Mouse (Mus musculus): Measurements from ENCODE around the gene Rag2.

GRCm38 (mm10) chr2:101645841-101646240 is 21.3 kb downstream of the Rag2 start:
- no peak for TF ChIP-seq GATA1 (IDR thresholded peaks at IDR 0.05; ENCODE audit: low read length)
- TF ChIP-seq TAL1 (IDR thresholded peaks at IDR 0.05; ENCODE audit: low read length) = no peak

Data from erythroblast, embryonic 14.5 days (primary cell).